Mouse (Mus musculus): ENCODE data around the gene Eef1akmt4.

DNA sequence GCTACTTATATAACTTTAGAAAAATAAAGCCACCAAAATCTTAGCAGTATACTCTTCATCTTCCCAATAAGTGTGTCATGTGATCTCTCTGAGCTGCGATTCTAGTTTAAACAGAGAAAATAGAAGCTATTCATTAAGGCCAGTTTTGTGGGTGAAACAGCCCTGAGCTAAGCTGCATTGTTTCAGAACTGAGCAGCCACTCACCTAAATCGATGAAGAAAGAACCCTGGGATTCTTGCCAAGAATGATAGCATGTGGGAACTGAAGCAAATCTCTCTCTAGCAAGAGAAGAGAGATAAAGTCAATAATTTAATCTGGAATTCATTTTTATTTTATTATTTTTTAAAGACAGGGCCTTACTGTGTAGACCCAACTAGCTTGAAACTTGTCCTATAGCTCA, 11.8 kb downstream of the Eef1akmt4 start:
- TF ChIP-seq POLR2A (IDR thresholded peaks at IDR 0.05; ENCODE audit: insufficient read depth, low read depth, low read length) (no peak), CTCF (IDR thresholded peaks at IDR 0.05) (no peak), EP300 (IDR thresholded peaks at IDR 0.05; ENCODE audit: insufficient read depth, low read depth, low read length) (no peak)
